Comparison of ENCODE assay signal across 19 mouse cellular contexts in the genomic region with DNA sequence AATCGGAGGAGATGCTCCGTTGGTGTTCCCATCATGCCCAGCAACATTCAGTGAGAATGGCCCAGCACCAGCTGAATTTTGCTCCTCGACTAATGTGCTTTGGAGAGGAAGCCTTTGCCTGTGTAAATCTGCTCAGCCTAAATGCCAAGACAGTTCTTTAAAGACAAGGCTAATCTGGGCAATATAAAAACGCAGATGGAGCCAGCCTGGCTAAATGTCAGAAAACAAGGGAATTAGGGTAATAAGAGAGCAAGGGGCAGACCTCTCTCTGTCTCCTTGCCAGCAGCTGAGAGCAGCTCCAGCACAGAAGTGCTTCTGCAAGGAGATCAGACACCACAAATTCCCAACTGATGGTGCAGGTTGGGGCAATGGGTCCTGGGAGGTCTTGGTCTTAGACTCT.
DNase-seq lines count a peak whose midpoint lies in the region; ATAC-seq and TF ChIP-seq lines count a peak whose summit lies in the region.
"Had no signal": no experiment of that assay in that cellular context is flagged by ENCODE, and none has a peak within 500 bp of the region (broad histone marks: within the 10 kb centered on the region; RNA-seq: fewer than 3 reads in every experiment).

No protein-coding gene starts in this region.

- peak; percentile 63 for DNase-seq in cerebellum, adult 9-10 months
- DNase-seq in cerebellum, adult 8-10 months: no peak
- peak; percentile 19 for DNase-seq in hindbrain, postnatal 0 days (ENCODE audit: low spot score)
- DNase-seq in brain, adult 2 months (ENCODE audit: low read depth, low spot score): peak; percentile 65
- DNase-seq in brain, embryonic 14.5 days (ENCODE audit: low read depth): peak; percentile 44
- DNase-seq: adrenal gland, adult 2 months; adrenal gland, postnatal 25 days; gastrocnemius, postnatal 14 days; heart, postnatal 36 days; kidney, adult 11 months; kidney, adult 9 months had no signal

- no peaks in the 10 kb centered on the region for H3K36me3 ChIP-seq in hindbrain, postnatal 0 days (ENCODE audit: insufficient read depth, low read length)
- no peaks in the 10 kb centered on the region for H3K36me3 ChIP-seq in hindbrain, embryonic 13.5 days
- H3K36me3 ChIP-seq: embryonic facial prominence, embryonic 15.5 days; forebrain, embryonic 10.5 days; forebrain, embryonic 15.5 days; heart, embryonic 12.5 days had no signal

- no peaks in the 10 kb centered on the region for H3K9me3 ChIP-seq in hindbrain, postnatal 0 days (ENCODE audit: low read length)
- H3K9me3 ChIP-seq in hindbrain, embryonic 13.5 days: no peaks in the 10 kb centered on the region
- H3K9me3 ChIP-seq: embryonic facial prominence, embryonic 15.5 days; forebrain, embryonic 10.5 days; forebrain, embryonic 15.5 days; heart, embryonic 12.5 days had no signal

- ATAC-seq in hindbrain, postnatal 0 days: no peak
- no peak for ATAC-seq in hindbrain, embryonic 13.5 days (ENCODE audit: low FRiP score)
- ATAC-seq in monocyte, adult 5-6 weeks (replicated peaks; ENCODE audit: insufficient number of reproducible peaks, low FRiP score, low TSS enrichment, poor library complexity, severe bottlenecking): no peak
- ATAC-seq: forebrain, embryonic 15.5 days; hindbrain, embryonic 16.5 days had no signal

- no peak overlapping the region for H3K9ac ChIP-seq in hindbrain, postnatal 0 days (replicated peaks; ENCODE audit: low read length)
- no peak overlapping the region for H3K9ac ChIP-seq in hindbrain, embryonic 13.5 days
- H3K9ac ChIP-seq: embryonic facial prominence, embryonic 15.5 days; forebrain, embryonic 15.5 days; heart, embryonic 12.5 days had no signal

- no peak overlapping the region for H3K4me3 ChIP-seq in hindbrain, postnatal 0 days (ENCODE audit: low read length)
- H3K4me3 ChIP-seq in hindbrain, embryonic 13.5 days: no peak overlapping the region
- H3K4me3 ChIP-seq: embryonic facial prominence, embryonic 15.5 days; erythroblast, embryonic 14.5 days; forebrain, embryonic 10.5 days; forebrain, embryonic 15.5 days; heart, embryonic 12.5 days had no signal

- TF ChIP-seq POLR2A in brain, embryonic 14.5 days (IDR thresholded peaks at IDR 0.05; ENCODE audit: borderline replicate concordance, extremely low read depth, insufficient read depth, insufficient read length, poor library complexity, severe bottlenecking): no peak

- no peaks in the 10 kb centered on the region for H3K4me1 ChIP-seq in hindbrain, postnatal 0 days (ENCODE audit: insufficient read depth, low read length)
- peaks cover 10% of the 10 kb centered on the region for H3K4me1 ChIP-seq in hindbrain, embryonic 13.5 days (replicated peaks)
- H3K4me1 ChIP-seq: embryonic facial prominence, embryonic 15.5 days; heart, embryonic 12.5 days had no signal

- H3K27ac ChIP-seq in hindbrain, postnatal 0 days: no peak overlapping the region
- H3K27ac ChIP-seq in hindbrain, embryonic 13.5 days: no peak overlapping the region
- H3K27ac ChIP-seq: embryonic facial prominence, embryonic 15.5 days; forebrain, embryonic 10.5 days; forebrain, embryonic 15.5 days had no signal

- WGBS in hindbrain, postnatal 0 days: 50% methylated on average over 4 of the region's 4 CpGs
- WGBS in hindbrain, embryonic 13.5 days: 73% methylated on average over 4 of the region's 4 CpGs

- H3K4me2 ChIP-seq in hindbrain, postnatal 0 days (ENCODE audit: low read depth, low read length): no peak overlapping the region
- no peak overlapping the region for H3K4me2 ChIP-seq in hindbrain, embryonic 13.5 days
- H3K4me2 ChIP-seq: embryonic facial prominence, embryonic 15.5 days; forebrain, embryonic 15.5 days; heart, embryonic 12.5 days had no signal

- no peak for TF ChIP-seq CTCF in hindbrain, postnatal 0 days (IDR thresholded peaks at IDR 0.05; ENCODE audit: low read depth)
- no peak for TF ChIP-seq CTCF in brain, embryonic 14.5 days (IDR thresholded peaks at IDR 0.05; ENCODE audit: borderline replicate concordance, extremely low read depth, insufficient read depth, insufficient read length)

- H3K27me3 ChIP-seq in hindbrain, postnatal 0 days (ENCODE audit: insufficient read depth, low read length): no peaks in the 10 kb centered on the region
- no peaks in the 10 kb centered on the region for H3K27me3 ChIP-seq in hindbrain, embryonic 13.5 days
- H3K27me3 ChIP-seq: embryonic facial prominence, embryonic 15.5 days; forebrain, embryonic 15.5 days; heart, embryonic 12.5 days had no signal
